Mouse (Mus musculus): Measurements from ENCODE around the gene Vav1. TPM values are rescaled to one million over a fixed set of nuclear protein-coding genes. Genes with fewer than 3 reads are reported as not detected.

The Vav1 gene
- polyA plus RNA-seq, 1 experiment from 2014 or later, result 2.0 TPM

- Histone ChIP-seq H3K27me3 (replicated peaks) (no peaks in the 10 kb centered on the region), H3K4me3 (no peak overlapping the region), H3K9ac (no peak overlapping the region), H3K4me2 (replicated peaks) (no peak overlapping the region), H3K9me3 (no peaks in the 10 kb centered on the region), H3K4me1 (no peaks in the 10 kb centered on the region), H3K27ac (no peak overlapping the region), H3K36me3 (no peaks in the 10 kb centered on the region)
- ATAC-seq (ENCODE audit: low FRiP score, low read depth), result no peak
- WGBS, result 89% methylated on average over 9 of the region's 9 CpGs
Measured at GRCm38 (mm10) chr17:57351107-57351506, 72.2 kb downstream of the Vav1 start.

GRCm38 (mm10) chr17:57358441-57358840 lies 79.5 kb downstream of the Vav1 start, which contains the start of gene Adgre1:
Gene Adgre1 (plus strand): TSS chr17:57358691.
- 13% methylated on average over 1 of the region's 1 CpGs for WGBS
- H3K9me3 ChIP-seq, result no peaks in the 10 kb centered on the region
- H3K36me3 ChIP-seq, result no peaks in the 10 kb centered on the region
- no peaks in the 10 kb centered on the region for H3K4me1 ChIP-seq
- no peak for ATAC-seq (ENCODE audit: low FRiP score, low read depth)
- no peak within 1 kb of the TSS for H3K4me2 ChIP-seq (replicated peaks)
- no peaks in the 10 kb centered on the region for H3K27me3 ChIP-seq (replicated peaks)
- H3K4me3 ChIP-seq, result no peak within 1 kb of the TSS
- H3K9ac ChIP-seq, result no peak within 1 kb of the TSS
- no peak within 1 kb of the TSS for H3K27ac ChIP-seq

GRCm38 (mm10) chr17:57359485-57360241 lies 80.8 kb downstream of the Vav1 start:
- H3K27ac ChIP-seq, result no peak overlapping the region
- H3K4me1 ChIP-seq, result no peaks in the 10 kb centered on the region
- WGBS, result 88% methylated on average over 11 of the region's 11 CpGs
- no peak overlapping the region for H3K4me3 ChIP-seq
- H3K9ac ChIP-seq, result no peak overlapping the region
- no peak overlapping the region for H3K4me2 ChIP-seq (replicated peaks)
- H3K9me3 ChIP-seq, result no peaks in the 10 kb centered on the region
- H3K36me3 ChIP-seq, result no peaks in the 10 kb centered on the region
- no peaks in the 10 kb centered on the region for H3K27me3 ChIP-seq (replicated peaks)
- ATAC-seq (ENCODE audit: low FRiP score, low read depth), result no peak

Other genes starting within 250 kb of the Vav1 start
- gene Khsrp, start 247.6 kb upstream of the Vav1 start, polyA plus RNA-seq (2016; fragmentation: Nextera tagmentation; extraction: Ambion mirVana), result 53.1 and 55.8 TPM in 2 replicates
- 0.25 TPM in 1 of 2 replicates, not detected in the other for gene Slc25a41, start 237.4 kb upstream of the Vav1 start, polyA plus RNA-seq (2016; fragmentation: Nextera tagmentation; extraction: Ambion mirVana)
- 1.1 and 1.2 TPM in 2 replicates for gene Crb3, start 220.0 kb upstream of the Vav1 start, polyA plus RNA-seq (2016; fragmentation: Nextera tagmentation; extraction: Ambion mirVana)
- gene Slc25a23, start 219.2 kb upstream of the Vav1 start, polyA plus RNA-seq (2016; fragmentation: Nextera tagmentation; extraction: Ambion mirVana), result 19.4 and 19.9 TPM in 2 replicates
- gene Dennd1c, start 200.6 kb upstream of the Vav1 start, polyA plus RNA-seq (2016; fragmentation: Nextera tagmentation; extraction: Ambion mirVana), result 4.3 and 4.5 TPM in 2 replicates
- 228 and 271 TPM in 2 replicates for gene Tubb4a, start 191.3 kb upstream of the Vav1 start, polyA plus RNA-seq (2016; fragmentation: Nextera tagmentation; extraction: Ambion mirVana)
- gene Tnfsf9, start 173.8 kb upstream of the Vav1 start, polyA plus RNA-seq (2016; fragmentation: Nextera tagmentation; extraction: Ambion mirVana), result 5.8 TPM in 2 replicates
- gene Cd70, start 129.3 kb upstream of the Vav1 start, polyA plus RNA-seq (2016; fragmentation: Nextera tagmentation; extraction: Ambion mirVana), result 0.24 TPM in 1 of 2 replicates, not detected in the other
- gene Tnfsf14, start 84.9 kb upstream of the Vav1 start, polyA plus RNA-seq (2016; fragmentation: Nextera tagmentation; extraction: Ambion mirVana), result 0.10 and 0.28 TPM in 2 replicates
- 0.68 and 0.97 TPM in 2 replicates for gene C3, start 51.0 kb upstream of the Vav1 start, polyA plus RNA-seq (2016; fragmentation: Nextera tagmentation; extraction: Ambion mirVana)
- gene Gpr108, start 30.7 kb upstream of the Vav1 start, polyA plus RNA-seq (2016; fragmentation: Nextera tagmentation; extraction: Ambion mirVana), result 24.2 and 24.3 TPM in 2 replicates
- gene Trip10, start 29.6 kb upstream of the Vav1 start, polyA plus RNA-seq (2016; fragmentation: Nextera tagmentation; extraction: Ambion mirVana), result 19.7 and 20.6 TPM in 2 replicates
- 3.5 and 4.0 TPM in 2 replicates for gene Adgre1, start 79.6 kb downstream of the Vav1 start, polyA plus RNA-seq (2016; fragmentation: Nextera tagmentation; extraction: Ambion mirVana)